Mouse (Mus musculus) intestine, postnatal 0 days (tissue): ENCODE measurements around the gene Chat. TPM values are rescaled to one million over a fixed set of nuclear protein-coding genes. Genes with fewer than 3 reads are reported as not detected.

Source experiments
- ATAC-seq: fragments of 200-750 bp; cut with Nextera tagmentation; 2 replicates; pipeline ENCODE4 v1.8.0; 2017; ENCODE audit warnings: mild to moderate bottlenecking, moderate TSS enrichment, moderate library complexity
- H3K27ac ChIP-seq: fragments of 300-500 bp; sonication (generic); 2 replicates; pipeline ENCODE4 v1.5.1; 2014; ENCODE audit warnings: mild to moderate bottlenecking, low read depth, low read length, moderate library complexity
- H3K27me3 ChIP-seq: fragments of 300-500 bp; sonication (generic); replicated peaks from 2 replicates; pipeline ENCODE4 v1.6.1; 2014; ENCODE audit warnings: low read length, mixed read lengths; ENCODE audit not compliant: control insufficient read depth, insufficient read depth
- H3K36me3 ChIP-seq: fragments of 300-500 bp; sonication (generic); 2 replicates; pipeline ENCODE4 v1.6.1; 2014; ENCODE audit warnings: mild to moderate bottlenecking, moderate library complexity; ENCODE audit not compliant: control insufficient read depth, insufficient read depth
- H3K4me1 ChIP-seq: fragments of 300-500 bp; sonication (generic); replicated peaks from 2 replicates; pipeline ENCODE4 v1.6.1; 2014; ENCODE audit warnings: antibody characterized with exemption, low read length, mixed read lengths; ENCODE audit not compliant: control insufficient read depth, insufficient read depth
- H3K4me2 ChIP-seq: fragments of 300-500 bp; sonication (generic); replicated peaks from 2 replicates; pipeline ENCODE4 v1.6.1; 2014; ENCODE audit warnings: low read depth, mild to moderate bottlenecking, moderate library complexity
- H3K4me3 ChIP-seq: fragments of 300-500 bp; sonication (generic); 2 replicates; pipeline ENCODE4 v1.5.1; 2014; ENCODE audit warnings: low read depth, low read length
- H3K9ac ChIP-seq: fragments of 300-500 bp; sonication (generic); 2 replicates; pipeline ENCODE4 v1.6.1; 2014; ENCODE audit warnings: mild to moderate bottlenecking, low read depth, low read length
- H3K9me3 ChIP-seq: fragments of 300-500 bp; sonication (generic); 2 replicates; pipeline ENCODE4 v1.6.1; 2016; ENCODE audit warnings: mixed run types; ENCODE audit not compliant: control insufficient read depth
- CTCF ChIP-seq: sonication (generic); IDR thresholded peaks from 2 replicates; pipeline ENCODE4 v1.5.1; 2016; ENCODE audit warnings: low read depth, mild to moderate bottlenecking, control low read depth, antibody characterized with exemption, moderate library complexity
- WGBS: fragments of 180-500 bp; shearing (Covaris S2); extraction: QIAGEN DNeasy Blood & Tissue Kit; methylation state at CpG from one replicate; pipeline ENCODE4 v1.1.7; 2014; 5-methylcytosine and 5-hydroxymethylcytosine counted together
- polyA plus RNA-seq: library from polyadenylated mRNA; unstranded; fragments of >200 nt; fragmentation: Nextera tagmentation; extraction: Ambion mirVana; gene quantifications from 2 replicates; pipeline ENCODE4 v1.2.1, GENCODE M21; 2015

Gene Chat
- polyA plus RNA-seq, result 0.52 and 0.64 TPM in 2 replicates

DNA sequence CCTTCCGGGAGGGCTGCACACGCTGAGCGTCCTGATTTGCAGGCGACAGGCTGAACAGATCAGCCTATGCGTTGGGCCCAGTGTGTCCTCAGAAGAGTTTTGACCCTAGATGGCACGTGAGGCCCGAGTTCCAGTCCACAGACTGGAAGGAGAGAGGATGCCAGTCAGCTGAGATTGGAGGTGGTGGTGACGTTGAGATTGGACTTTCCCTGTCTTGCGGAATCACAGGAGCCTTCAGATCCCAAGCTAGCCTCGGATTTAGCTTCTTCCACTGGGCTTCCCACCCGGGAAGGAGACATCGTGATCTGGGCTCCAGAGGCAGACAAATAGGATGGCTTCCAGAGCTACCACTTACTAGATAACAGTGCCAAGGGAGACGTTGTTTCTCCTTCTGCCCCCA, at the start of gene Chat:
TSS of gene Chat (minus strand) at position 101 of the 400 bp plus-strand sequence.
- WGBS, result 17% methylated on average over 13 of the region's 13 CpGs
- peaks cover 65% of the 10 kb centered on the region for H3K27me3 ChIP-seq
- no peaks in the 10 kb centered on the region for H3K4me1 ChIP-seq
- H3K9me3 ChIP-seq, result no peaks in the 10 kb centered on the region
- no peak within 1 kb of the TSS for H3K9ac ChIP-seq
- H3K4me3 ChIP-seq, result peak within 1 kb of the TSS; percentile 27
- H3K36me3 ChIP-seq, result no peaks in the 10 kb centered on the region
- H3K4me2 ChIP-seq, result peak within 1 kb of the TSS; percentile 50
- no peak for ATAC-seq
- H3K27ac ChIP-seq, result no peak within 1 kb of the TSS
- TF ChIP-seq CTCF, result no peak

DNA sequence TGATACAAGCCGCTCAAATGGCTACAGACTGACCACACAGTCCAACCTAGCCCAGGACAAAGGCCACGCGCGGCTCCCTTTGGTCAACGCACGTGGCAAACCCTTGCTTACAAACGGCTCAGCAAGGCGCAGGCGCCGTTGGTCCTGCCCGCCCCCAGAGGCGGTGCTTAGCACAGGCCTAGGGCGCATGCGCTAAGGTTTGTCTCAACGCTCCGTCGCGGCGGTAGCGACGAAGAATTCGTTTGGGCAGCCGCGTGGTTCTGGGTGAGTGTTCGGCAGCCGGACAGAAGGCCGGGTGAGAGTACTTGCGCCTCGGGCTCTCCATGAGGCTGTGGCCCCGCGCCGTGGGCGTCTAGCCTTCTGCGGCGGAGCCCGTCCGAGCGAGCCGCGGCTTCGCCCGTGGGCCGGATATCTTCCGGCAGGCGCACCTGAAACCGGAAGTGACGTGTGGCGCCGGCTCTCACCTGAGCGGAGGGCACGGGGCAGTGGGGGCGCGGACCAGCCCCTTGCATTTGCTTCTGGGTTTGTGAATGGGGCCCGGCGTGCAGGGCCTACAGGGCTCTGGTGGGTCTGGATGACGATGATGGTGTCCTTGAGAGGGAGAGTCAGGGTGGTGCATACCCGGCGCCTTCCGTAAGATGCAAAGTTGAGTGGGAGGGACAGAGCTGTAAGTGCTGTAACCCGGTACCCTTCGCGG, 47.7 kb upstream of the Chat start, which contains the start of gene Ercc6:
TSS of gene Ercc6 (plus strand) at position 186 of the 697 bp plus-strand sequence.
- Histone ChIP-seq H3K9ac (peak within 1 kb of the TSS; percentile 79), H3K4me2 (peak within 1 kb of the TSS; percentile 87), H3K27ac (peak within 1 kb of the TSS; percentile 76), H3K4me1 (peaks cover 4% of the 10 kb centered on the region; the same call in 1 of the 2 replicates), H3K9me3 (no peaks in the 10 kb centered on the region), H3K4me3 (peak within 1 kb of the TSS; percentile 75), H3K27me3 (no peaks in the 10 kb centered on the region), H3K36me3 (peaks cover 7% of the 10 kb centered on the region)
- peak; percentile 41 for TF ChIP-seq CTCF
- ATAC-seq, result peak; percentile 96
- under 1% methylated on average over 62 of the region's 62 CpGs for WGBS

DNA sequence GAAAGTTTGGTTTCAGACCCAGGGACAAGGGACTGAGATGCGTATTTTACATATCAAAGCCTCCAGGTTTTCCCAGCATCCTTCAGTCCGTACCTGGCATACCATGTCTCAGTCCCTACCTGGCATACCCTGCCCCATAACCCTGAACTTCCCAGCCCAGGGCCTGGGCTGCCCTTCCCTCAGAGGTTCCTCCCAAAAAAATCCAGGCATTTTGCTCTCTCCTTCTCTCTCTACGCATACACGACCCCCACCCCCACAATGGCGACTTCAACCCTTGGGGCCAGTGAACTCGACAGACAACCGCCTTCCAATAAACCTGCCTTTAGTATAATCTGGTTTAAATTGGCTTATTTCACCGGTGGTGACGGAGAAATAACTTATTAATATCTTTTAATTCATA, 47.1 kb upstream of the Chat start:
- H3K9ac ChIP-seq, result no peak overlapping the region
- peak overlapping the region; percentile 87 for H3K4me2 ChIP-seq
- H3K27ac ChIP-seq, result no peak overlapping the region
- WGBS, result 40% methylated on average over 9 of the region's 9 CpGs
- peaks cover 7% of the 10 kb centered on the region for H3K36me3 ChIP-seq
- H3K4me1 ChIP-seq, result peaks cover 4% of the 10 kb centered on the region; the same call in 1 of the 2 replicates
- ATAC-seq, result peak; percentile 2; the same call in 1 of the 2 replicates
- H3K9me3 ChIP-seq, result no peaks in the 10 kb centered on the region
- H3K4me3 ChIP-seq, result peak overlapping the region; percentile 75; the same call in 1 of the 2 replicates
- no peak for TF ChIP-seq CTCF
- no peaks in the 10 kb centered on the region for H3K27me3 ChIP-seq

DNA sequence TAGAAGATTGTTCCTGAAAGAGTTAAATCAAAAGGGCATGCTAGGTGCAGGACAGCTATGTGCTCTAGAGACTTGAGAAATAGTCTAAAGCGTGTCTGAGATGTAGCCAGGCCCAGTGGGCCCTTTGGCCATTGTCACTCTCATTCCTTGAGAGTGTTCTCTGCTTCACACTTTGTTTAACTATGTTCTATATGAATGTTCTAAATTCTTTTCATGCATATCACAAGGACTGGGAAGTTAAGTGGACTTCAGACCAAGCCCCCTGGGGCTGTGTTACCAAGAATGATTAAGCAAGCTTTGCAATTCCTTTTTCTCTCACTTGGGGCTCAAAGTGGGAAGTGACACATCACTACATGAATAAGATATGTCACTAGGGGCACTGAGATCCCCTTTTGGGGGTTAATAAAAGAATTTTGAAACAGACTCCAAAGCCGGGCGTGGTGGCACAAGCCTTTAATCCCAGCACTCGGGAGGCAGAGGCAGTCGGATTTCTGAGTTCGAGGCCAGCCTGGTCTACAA, 43.7 kb upstream of the Chat start:
- peaks cover 4% of the 10 kb centered on the region; the same call in 1 of the 2 replicates for H3K4me1 ChIP-seq
- H3K4me2 ChIP-seq, result no peak overlapping the region
- 83% methylated on average over 6 of the region's 6 CpGs for WGBS
- no peak for TF ChIP-seq CTCF
- H3K27ac ChIP-seq, result no peak overlapping the region
- H3K36me3 ChIP-seq, result no peaks in the 10 kb centered on the region
- no peaks in the 10 kb centered on the region for H3K9me3 ChIP-seq
- H3K9ac ChIP-seq, result no peak overlapping the region
- no peak overlapping the region for H3K4me3 ChIP-seq
- no peaks in the 10 kb centered on the region for H3K27me3 ChIP-seq
- ATAC-seq, result no peak

DNA sequence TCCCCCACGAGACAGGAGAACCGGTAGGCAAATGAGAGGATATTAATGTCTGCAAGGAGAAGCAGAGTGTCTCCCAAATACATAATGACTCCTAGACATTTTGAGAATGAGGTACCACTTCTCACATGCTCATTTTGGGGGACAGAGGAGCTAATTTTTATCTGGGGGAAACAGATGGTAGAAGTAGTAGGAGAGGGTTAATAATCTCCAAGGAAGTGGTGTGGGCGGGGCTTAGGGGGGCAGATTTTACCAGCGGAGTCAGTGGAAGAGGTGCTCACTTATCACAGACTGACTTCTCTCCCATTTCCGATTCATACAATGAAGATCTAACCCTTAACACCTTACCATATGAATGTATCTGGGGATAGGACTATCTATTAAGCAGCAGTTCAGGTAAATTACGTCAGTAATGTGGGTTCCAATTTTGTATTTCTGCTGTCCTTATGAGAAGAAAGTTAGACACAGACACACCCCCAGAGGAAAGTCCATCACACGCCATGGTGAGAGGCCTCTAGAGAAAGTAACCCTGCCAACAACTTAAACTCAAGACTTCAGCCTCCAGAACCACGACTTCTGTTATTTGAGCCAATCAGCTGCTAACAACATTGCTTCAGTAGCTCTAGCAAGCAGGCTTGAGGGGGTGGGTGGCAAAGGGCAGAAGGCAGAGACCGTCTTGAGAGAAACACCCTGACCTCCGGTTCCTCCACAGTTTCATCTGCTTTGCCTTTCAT, 42.5 kb upstream of the Chat start:
- Histone ChIP-seq H3K4me1 (peaks cover 4% of the 10 kb centered on the region; the same call in 1 of the 2 replicates), H3K4me2 (no peak overlapping the region; the same call in 1 of the 2 replicates), H3K27me3 (no peaks in the 10 kb centered on the region), H3K9ac (no peak overlapping the region), H3K36me3 (no peaks in the 10 kb centered on the region), H3K9me3 (no peaks in the 10 kb centered on the region), H3K27ac (no peak overlapping the region), H3K4me3 (no peak overlapping the region)
- no peak for TF ChIP-seq CTCF
- no peak for ATAC-seq
- 34% methylated on average over 10 of the region's 10 CpGs for WGBS

DNA sequence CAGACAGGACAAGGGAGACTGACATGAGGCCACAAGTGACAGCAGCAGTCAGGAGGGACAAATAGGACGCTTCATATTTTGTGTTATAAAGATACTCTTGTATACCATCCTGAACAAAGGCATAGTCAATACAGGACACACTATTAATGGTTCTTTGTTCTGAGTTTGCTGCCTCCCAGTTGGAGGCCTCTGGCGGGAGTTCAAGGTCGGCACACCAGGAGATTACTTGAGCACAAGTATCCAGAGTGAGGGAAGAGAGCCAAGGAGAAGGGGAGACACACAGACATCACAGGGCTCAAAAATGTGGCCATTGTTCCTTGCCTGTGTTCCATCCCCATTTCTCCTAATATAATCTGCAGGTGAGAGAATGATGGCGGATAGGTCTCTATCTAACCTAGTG, 41.4 kb upstream of the Chat start:
- H3K4me2 ChIP-seq, result no peak overlapping the region
- H3K27ac ChIP-seq, result no peak overlapping the region
- 70% methylated on average over 4 of the region's 4 CpGs for WGBS
- no peak overlapping the region for H3K4me3 ChIP-seq
- H3K36me3 ChIP-seq, result no peaks in the 10 kb centered on the region
- ATAC-seq, result no peak
- no peaks in the 10 kb centered on the region for H3K9me3 ChIP-seq
- H3K27me3 ChIP-seq, result no peaks in the 10 kb centered on the region
- H3K9ac ChIP-seq, result no peak overlapping the region
- TF ChIP-seq CTCF, result no peak
- no peaks in the 10 kb centered on the region for H3K4me1 ChIP-seq
